Mouse (Mus musculus) Patski (cell line): ENCODE results near the gene Elmo3. TPM values are rescaled to one million over a fixed set of nuclear protein-coding genes. Genes with fewer than 3 reads are reported as not detected.

Source experiments
- ATAC-seq: fragments of 100-300 bp; one replicate; pipeline ENCODE4 v1.8.0; 2021
- CTCF ChIA-PET: fragments of 350-600 bp; sonication (Branson Sonifier 250); formaldehyde crosslinking; loops from one replicate; lab custom pipeline; 2022; ENCODE audit warnings: inconsistent platforms; lab: Charles Lee
- POLR2A ChIA-PET: fragments of 350-600 bp; sonication (Branson Sonifier 250); formaldehyde crosslinking; loops from one replicate; lab custom pipeline; 2022; ENCODE audit warnings: antibody characterized with exemption, inconsistent platforms; lab: Charles Lee
- DNase-seq: peaks from one replicate; pipeline ENCODE4 v3.0.0-alpha.2; 2011; ENCODE audit warnings: low read depth, low spot score
- H3K27me3 ChIP-seq: fragments of 371-371 bp; one replicate; pipeline ENCODE4 v1.5.1; 2021
- CTCF ChIP-seq: fragments of 100-300 bp; IDR thresholded peaks from one replicate; pipeline ENCODE4 v1.5.1; 2021
- in situ Hi-C: fragments of 300-500 bp; cut with MboI; formaldehyde crosslinking; loops from 3 replicates; pipeline ENCODE4 v1.11.1; 2018; ENCODE audit warnings: low pct_unique_long_range_greater_than_20kb, mixed read lengths
- polyA plus RNA-seq: library from polyadenylated mRNA; unstranded; gene quantifications from one replicate; pipeline ENCODE4 v1.2.3, GENCODE M21; 2021

The Elmo3 gene
- 7.2 TPM for polyA plus RNA-seq

DNA sequence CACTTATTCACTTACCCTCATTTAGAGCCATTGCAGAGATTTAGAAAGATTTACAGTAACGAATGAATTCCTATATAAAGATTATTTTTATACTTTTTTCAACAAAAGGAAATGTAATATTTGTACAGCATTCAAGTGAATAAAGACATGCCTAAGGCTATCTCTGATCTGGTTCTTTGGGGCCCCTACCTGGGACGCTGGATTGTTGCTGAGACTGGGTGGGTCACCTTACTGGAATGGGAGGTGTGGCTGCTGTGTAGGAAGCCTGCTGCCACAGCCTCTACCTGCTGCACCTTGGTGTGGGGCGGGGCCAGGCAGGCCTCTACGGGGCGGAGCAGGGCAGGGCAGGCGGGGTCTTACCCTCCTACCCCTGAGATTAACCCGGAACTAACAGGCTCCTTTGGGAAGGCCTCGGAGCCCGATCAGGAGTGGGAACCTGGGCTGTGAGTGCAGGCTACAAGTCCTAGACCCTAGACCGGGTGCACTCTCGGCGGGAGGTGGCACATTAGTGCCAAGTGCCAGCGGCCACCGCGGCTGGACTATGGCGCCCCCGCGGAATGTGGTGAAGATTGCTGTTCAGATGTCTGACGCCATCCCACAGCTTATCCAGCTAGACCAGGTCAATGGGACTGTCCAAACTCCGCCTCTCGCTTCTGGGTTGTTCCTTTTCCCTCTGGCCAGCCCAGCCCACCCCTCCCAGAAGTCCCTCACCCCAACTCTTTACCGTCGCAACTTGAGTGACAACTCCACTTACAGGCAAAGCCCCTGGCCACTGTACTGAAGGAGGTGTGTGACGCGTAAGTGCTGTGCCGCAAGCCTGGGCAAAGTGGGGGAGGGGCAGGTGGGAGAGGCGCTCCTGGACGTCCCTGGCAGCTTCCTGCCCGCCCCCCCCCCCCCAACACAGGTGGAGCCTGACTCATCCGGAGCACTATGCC lies at the start of gene Elmo3:
TSS of gene Elmo3 (plus strand) at position 391 of the 935 bp plus-strand sequence.
- DNase-seq (no peak), ATAC-seq (peak; percentile 52)
- POLR2A ChIA-PET = interaction anchor here (0.8 to 1.8 kb wide), 3 partner anchors 15 to 23 kb away, joined by 3 to 6 read pairs (median 4); partner anchors contain the start of gene 4931428F04Rik
- CTCF ChIA-PET = interaction anchor here (0.8 kb wide), 1 partner anchor 16 kb away, joined by 3 read pairs; no protein-coding TSS in a partner anchor
- H3K27me3 ChIP-seq = no peaks in the 10 kb centered on the region
- TF ChIP-seq CTCF = no peak
- in situ Hi-C loops = no loop called here

DNA sequence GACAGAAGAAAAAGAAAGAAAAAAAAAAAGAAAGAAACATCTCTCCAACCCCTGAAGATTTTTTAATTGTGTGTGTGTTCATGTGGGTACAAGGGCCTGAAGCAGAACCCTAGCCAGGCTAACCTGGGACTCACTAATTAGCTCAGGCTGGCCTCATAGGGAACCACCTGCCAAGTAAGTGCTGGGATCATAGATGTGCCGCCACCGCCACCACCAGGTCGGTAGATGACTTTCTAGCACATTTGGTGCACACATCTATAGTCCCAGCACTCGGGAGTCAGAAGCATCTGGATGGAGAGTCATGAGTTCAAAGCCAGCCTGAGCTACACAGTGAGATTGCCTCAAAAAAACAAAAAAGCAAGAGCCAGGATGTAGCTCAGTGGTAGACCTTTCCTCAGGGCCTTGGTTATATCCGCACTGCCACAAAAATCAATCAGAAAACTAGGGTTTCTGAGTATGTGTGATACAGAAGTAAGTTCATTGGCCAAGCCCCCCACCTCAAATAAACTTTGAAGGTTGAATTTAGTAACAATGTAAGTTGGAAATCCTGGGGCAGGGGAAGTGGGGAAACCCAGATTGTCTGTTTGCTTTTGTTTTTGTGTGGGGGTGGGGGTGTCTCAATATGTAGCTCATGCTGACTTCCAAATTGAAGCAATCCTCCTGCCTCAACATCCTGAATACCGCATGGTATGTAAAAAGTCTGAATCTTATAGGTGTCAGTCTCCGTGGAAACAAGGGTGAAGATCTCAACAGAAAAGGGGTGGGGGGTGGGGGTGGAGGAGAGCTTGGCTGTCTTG lies 47.9 kb upstream of the Elmo3 start:
- DNase-seq (no peak), ATAC-seq (no peak)
- no peaks in the 10 kb centered on the region for H3K27me3 ChIP-seq
- CTCF ChIA-PET = no interaction called here
- POLR2A ChIA-PET = no interaction called here
- no peak for TF ChIP-seq CTCF
- in situ Hi-C loops = no loop called here

DNA sequence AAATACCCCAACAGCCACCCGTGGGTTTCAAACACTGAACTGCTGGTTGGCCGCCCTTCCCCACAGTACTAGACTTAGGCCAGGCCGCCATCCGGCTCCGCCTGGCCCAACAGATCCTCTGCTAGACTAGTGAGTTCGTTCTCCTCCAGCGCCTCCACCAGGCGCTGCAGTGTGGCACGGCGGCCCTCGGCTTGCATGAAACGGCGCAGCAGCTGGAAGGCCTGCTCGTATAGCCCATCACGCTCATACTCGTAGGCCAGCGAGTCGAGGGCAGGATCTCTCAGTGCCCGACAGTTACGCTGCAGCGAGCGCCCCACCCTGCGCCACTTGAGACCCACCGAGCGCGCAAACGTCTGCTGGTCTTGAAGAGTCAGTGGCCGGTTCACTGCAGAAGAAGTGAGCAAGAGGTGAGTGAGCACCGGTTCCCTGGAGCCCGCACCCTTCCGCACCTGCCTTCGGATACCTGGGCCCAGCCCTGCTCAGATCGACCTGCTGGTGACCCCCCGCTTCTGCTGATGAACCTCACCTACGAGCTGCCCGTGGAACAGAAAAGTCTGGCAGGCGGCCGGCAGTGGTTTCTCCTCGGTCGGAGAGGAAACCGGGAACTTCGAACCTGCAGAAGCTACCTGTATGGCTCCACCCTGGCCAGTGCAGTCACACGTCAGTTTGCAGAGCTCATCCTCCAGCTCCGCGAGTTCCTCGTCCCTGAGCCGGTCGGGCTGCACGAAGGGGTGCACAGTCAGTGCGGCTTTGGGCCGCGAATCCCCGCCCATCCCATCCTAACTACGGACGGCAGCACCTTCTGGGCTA lies 46.3 kb upstream of the Elmo3 start:
- CTCF ChIA-PET = interaction anchor here (1.6 kb wide), 1 partner anchor 12 kb away, joined by 3 read pairs; no protein-coding TSS in a partner anchor
- DNase-seq = no peak
- TF ChIP-seq CTCF = no peak
- in situ Hi-C loops = no loop called here
- H3K27me3 ChIP-seq = no peaks in the 10 kb centered on the region
- POLR2A ChIA-PET = no interaction called here
- ATAC-seq = no peak

DNA sequence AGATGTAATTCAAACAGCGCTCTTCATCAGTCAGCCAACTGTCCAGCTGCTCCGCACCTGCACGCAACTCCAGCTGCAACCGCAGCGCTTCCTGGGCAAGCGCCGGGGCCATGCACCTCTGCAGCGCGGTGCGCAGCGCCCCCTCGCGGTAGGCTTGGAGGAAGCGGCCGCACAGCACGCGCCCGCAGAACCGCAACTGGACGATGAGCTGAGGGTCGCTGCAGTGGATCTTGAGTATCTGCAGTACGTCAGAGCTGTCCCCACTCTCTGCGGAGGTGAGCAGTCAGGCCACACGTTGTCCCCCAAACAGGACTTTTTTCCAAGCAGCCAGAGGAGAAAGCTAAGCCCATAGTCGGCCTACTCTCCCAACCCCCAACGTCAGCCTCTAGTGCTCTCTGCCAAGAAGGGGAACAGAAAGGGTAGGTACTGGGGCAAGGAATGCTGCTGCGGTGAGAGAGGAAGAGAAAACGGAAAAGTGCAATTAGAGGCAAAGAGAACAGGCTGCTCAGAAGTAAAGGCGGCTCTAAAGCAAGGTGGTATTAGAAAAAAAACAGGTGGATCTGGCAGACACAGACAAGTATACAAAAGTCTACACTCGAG lies 45.6 kb upstream of the Elmo3 start:
- DNase-seq (no peak), ATAC-seq (no peak)
- ChIA-PET CTCF (interaction anchor here (1.3 to 1.6 kb wide), 2 partner anchors 12 to 31 kb away, joined by 3 read pairs; no protein-coding TSS in a partner anchor), POLR2A (no interaction called here)
- in situ Hi-C loops = no loop called here
- no peaks in the 10 kb centered on the region for H3K27me3 ChIP-seq
- no peak for TF ChIP-seq CTCF

DNA sequence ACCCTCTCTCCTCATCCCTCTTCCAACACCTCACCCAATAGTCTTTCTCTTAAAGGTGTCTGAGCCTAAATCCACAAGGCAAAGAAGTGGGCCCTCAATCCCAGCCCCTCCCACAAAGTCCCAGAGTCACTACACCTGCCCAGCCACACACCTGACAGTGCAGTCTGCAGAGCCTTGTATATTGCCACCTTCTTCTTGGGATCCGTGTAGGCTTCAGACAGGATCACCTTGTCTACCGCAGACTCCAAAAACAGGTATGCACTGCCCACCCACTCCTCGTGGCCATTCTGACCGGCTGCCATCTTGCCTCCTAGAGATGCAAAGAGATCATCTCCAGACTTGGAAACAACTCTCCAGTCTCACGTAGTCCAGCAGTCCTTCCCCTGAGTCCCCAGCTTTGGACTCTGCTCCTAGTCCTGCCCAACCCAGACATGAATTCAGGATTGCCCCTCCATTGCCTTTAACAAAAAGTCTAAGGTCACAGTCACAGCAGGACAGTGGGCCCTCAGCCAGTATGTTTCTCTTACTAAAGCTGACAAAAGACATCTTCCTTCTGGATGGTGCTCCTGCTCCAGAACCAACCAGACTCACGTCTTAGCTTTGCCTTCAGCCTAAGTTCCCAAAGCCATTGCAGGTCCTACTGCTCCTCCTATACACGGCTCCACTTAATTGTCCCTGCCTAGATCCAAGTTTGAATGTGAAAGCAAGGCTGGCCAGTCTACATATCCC lies 44.9 kb upstream of the Elmo3 start:
- CTCF ChIA-PET = interaction anchor here (1.3 kb wide), 1 partner anchor 30 kb away, joined by 3 read pairs; no protein-coding TSS in a partner anchor
- ATAC-seq = no peak
- H3K27me3 ChIP-seq = no peaks in the 10 kb centered on the region
- in situ Hi-C loops = no loop called here
- no peak for TF ChIP-seq CTCF
- no peak for DNase-seq
- POLR2A ChIA-PET = no interaction called here

DNA sequence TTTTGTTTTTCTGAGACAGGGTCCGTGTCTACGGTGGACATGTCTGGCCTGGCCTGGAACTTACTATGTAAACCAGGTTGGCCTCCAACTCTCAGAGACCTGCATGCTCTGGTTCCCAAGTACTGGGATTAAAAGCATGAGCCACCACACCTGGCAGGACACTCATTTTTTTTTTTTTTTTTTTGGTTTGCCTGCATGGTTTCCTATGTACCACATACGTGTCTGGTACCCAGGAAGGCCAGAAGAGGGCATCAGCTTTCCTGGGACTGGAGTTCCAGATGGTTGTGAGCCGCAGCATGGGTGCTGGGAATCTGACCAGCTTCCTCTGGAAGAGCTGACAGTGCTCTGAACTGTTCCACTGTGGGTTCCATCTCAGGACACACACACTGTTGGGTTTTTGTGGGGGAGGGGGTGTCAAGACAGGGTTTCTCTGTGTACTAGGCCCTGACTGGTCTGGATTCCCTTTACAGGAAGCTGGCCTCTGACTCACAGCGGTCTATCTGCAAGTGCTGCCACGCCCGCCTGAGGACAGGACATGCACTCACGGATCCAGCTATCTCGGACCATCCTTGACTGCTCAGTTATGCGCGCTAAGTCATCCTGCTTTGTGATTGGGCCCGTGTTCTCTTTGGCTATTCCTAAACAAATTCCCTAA lies 43.9 kb upstream of the Elmo3 start:
- ChIA-PET POLR2A (interaction anchor here (0.6 kb wide), 1 partner anchor 29 kb away, joined by 4 read pairs; no protein-coding TSS in a partner anchor), CTCF (no interaction called here)
- ATAC-seq (no peak), DNase-seq (no peak)
- H3K27me3 ChIP-seq = no peaks in the 10 kb centered on the region
- TF ChIP-seq CTCF = no peak
- in situ Hi-C loops = no loop called here

DNA sequence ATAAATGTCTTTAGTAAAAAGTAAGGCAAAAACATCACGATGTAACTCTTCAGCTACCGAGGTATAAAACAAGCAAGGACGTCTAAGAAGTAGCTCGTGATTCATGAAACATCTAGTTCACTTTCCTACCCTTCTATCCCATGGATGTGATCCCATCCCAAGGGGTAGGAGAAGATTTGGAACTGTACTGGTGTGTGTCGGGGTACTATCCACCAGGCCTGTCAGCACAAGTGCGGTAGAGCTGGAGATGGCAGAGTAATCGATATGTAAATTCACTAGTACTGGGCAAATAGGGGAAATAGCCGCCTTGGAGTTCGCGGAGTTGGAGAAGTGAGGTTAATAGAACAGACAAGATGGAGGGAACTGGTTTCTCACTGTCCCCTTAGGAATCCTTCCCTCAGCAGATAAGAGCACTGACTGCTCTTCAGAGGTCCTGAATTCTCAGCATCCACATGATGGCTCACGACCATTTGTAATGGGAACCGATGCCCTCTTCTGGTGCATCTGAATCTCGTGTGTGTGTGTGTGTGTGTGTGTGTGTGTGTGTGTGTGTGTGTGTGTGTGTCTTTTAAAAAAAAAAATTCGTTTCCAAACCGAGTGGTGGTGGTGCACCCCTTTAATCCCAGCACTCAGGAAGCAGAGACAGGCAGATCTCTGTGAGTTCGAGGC lies 42.0 kb upstream of the Elmo3 start:
- ATAC-seq (no peak), DNase-seq (no peak)
- in situ Hi-C loops = no loop called here
- H3K27me3 ChIP-seq = no peaks in the 10 kb centered on the region
- no peak for TF ChIP-seq CTCF
- ChIA-PET CTCF (no interaction called here), POLR2A (no interaction called here)
